ENCODE assay signal across 14 mouse cellular contexts in genomic region chr17:27166901-27167300, GRCm38 (mm10). TPM values are rescaled to one million over a fixed set of nuclear protein-coding genes. Genes with fewer than 3 reads are reported as not detected.
"Had no signal": no experiment of that assay in that cellular context is flagged by ENCODE, and none has a peak within 500 bp of the region (broad histone marks: within the 10 kb centered on the region; RNA-seq: fewer than 3 reads in every experiment).

No protein-coding gene starts in this region.

- H3K9me3 ChIP-seq: limb, embryonic 10.5 days; liver, embryonic 15.5 days; neural tube, embryonic 15.5 days; stomach, embryonic 15.5 days had no signal

- H3K4me3 ChIP-seq: limb, embryonic 10.5 days; liver, embryonic 15.5 days; neural tube, embryonic 15.5 days; stomach, embryonic 15.5 days had no signal

- ATAC-seq: intestine, embryonic 16.5 days; midbrain, embryonic 16.5 days had no signal

- H3K9ac ChIP-seq: liver, embryonic 15.5 days; lung, embryonic 14.5 days; neural tube, embryonic 15.5 days; stomach, embryonic 15.5 days had no signal

- H3K27me3 ChIP-seq: neural tube, embryonic 15.5 days; stomach, embryonic 15.5 days had no signal

- H3K27ac ChIP-seq: limb, embryonic 10.5 days; neural tube, embryonic 15.5 days; stomach, embryonic 15.5 days had no signal

- H3K4me1 ChIP-seq: stomach, embryonic 15.5 days had no signal

- H3K4me2 ChIP-seq: liver, embryonic 11.5 days; lung, embryonic 14.5 days; midbrain, embryonic 11.5 days; neural tube, embryonic 15.5 days; stomach, embryonic 15.5 days had no signal

- DNase-seq: kidney, adult 8-10 months; kidney, postnatal 10 days; lung, embryonic 14.5 days; right cerebral cortex, postnatal 4 days; thymus, adult 2 months; thymus, postnatal 25 days had no signal

- H3K36me3 ChIP-seq: limb, embryonic 10.5 days; liver, embryonic 15.5 days; neural tube, embryonic 15.5 days; stomach, embryonic 15.5 days had no signal

RNA-seq across cellular contexts. Expression of gene Ip6k3, which starts 0.7 kb away (rescaled TPM):
- polyA plus RNA-seq: limb, embryonic 10.5 days; lung, embryonic 14.5 days had no signal
